Mouse (Mus musculus) limb, embryonic 13.5 days (tissue): ENCODE measurements at regions not wholly inside any gene's neighbourhood (a gene's known extent, or its start where the extent isn't known, plus 50 kb on each side); places are given as distances from the start of the nearest gene placed in this dataset.

ENCODE experiments used
- ATAC-seq: fragments of 200-750 bp; cut with Nextera tagmentation; 2 replicates; pipeline ENCODE4 v1.8.0; 2017; ENCODE audit warnings: low read depth, moderate number of reproducible peaks, moderate TSS enrichment; ENCODE audit not compliant: low FRiP score
- H3K27ac ChIP-seq: fragments of 300-500 bp; sonication (generic); 2 replicates; pipeline ENCODE4 v1.5.1; 2015; ENCODE audit warnings: inconsistent platforms, mild to moderate bottlenecking, moderate library complexity
- H3K27me3 ChIP-seq: fragments of 300-500 bp; sonication (generic); 2 replicates; pipeline ENCODE4 v1.6.1; 2015; ENCODE audit warnings: mild to moderate bottlenecking, inconsistent platforms
- H3K36me3 ChIP-seq: fragments of 300-500 bp; sonication (generic); 2 replicates; pipeline ENCODE4 v1.6.1; 2015; ENCODE audit warnings: inconsistent platforms, mild to moderate bottlenecking, moderate library complexity
- H3K4me1 ChIP-seq: fragments of 300-500 bp; sonication (generic); 2 replicates; pipeline ENCODE4 v1.6.1; 2015; ENCODE audit warnings: inconsistent platforms
- H3K4me2 ChIP-seq: fragments of 300-500 bp; sonication (generic); replicated peaks from 2 replicates; pipeline ENCODE4 v1.6.1; 2015; ENCODE audit warnings: inconsistent platforms, mild to moderate bottlenecking, moderate library complexity
- H3K4me3 ChIP-seq: fragments of 300-500 bp; sonication (generic); 2 replicates; pipeline ENCODE4 v1.5.1; 2015; ENCODE audit warnings: moderate library complexity, mild to moderate bottlenecking, inconsistent platforms
- H3K9ac ChIP-seq: fragments of 300-500 bp; sonication (generic); 2 replicates; pipeline ENCODE4 v1.6.1; 2015; ENCODE audit warnings: mild to moderate bottlenecking, inconsistent platforms
- H3K9me3 ChIP-seq: fragments of 300-500 bp; sonication (generic); 2 replicates; pipeline ENCODE4 v1.6.1; 2016; ENCODE audit warnings: inconsistent platforms
- WGBS: fragments of 180-500 bp; shearing (Covaris S2); methylation state at CpG from one replicate; pipeline ENCODE4 v1.1.7; 2015; 5-methylcytosine and 5-hydroxymethylcytosine counted together

DNA sequence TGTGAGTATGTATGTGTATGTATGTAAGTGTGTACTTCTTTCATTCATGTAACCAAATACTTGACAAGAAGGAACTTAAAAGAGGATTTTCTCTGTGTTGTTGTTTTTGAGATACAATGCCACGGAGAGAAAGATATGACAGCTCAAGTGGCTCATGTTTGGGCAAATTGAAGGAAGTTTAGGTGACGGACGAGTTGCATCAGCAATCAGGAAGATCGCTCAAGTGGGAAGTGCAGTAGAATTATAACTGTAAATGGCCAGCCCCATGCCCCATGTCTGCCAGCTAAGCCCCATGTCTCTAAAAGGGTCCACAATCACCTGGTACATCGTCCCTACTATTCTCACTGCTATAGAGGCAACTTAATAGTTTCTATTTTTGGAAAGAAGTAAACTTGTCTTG lies 896.6 kb upstream of the Lrrc6 start:
- H3K36me3 ChIP-seq = no peaks in the 10 kb centered on the region
- no peak overlapping the region for H3K9ac ChIP-seq
- no peaks in the 10 kb centered on the region for H3K4me1 ChIP-seq
- H3K9me3 ChIP-seq = no peaks in the 10 kb centered on the region
- H3K4me2 ChIP-seq = no peak overlapping the region
- no peak for ATAC-seq
- H3K4me3 ChIP-seq = no peak overlapping the region
- no peaks in the 10 kb centered on the region for H3K27me3 ChIP-seq
- no peak overlapping the region for H3K27ac ChIP-seq
- WGBS = 83% methylated on average over 5 of the region's 5 CpGs

DNA sequence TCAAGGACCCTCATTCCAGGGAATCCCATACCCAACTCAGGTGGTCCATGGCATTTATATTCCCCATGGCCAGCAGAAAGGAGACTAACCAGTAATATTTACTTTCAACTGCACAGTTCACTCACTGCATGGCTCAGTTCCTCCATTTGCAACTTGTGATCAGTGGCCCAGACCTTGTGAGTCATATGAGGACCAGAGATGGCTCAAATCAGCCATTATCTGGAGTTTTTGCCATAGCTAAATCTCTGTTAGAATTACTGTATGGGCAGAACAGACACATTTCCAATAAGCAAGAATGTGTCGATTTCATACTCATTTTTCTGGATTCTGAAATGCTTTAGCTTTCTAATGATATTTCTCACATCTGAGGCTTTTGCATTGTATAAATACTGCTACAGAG lies 894.4 kb upstream of the Lrrc6 start:
- no peak for ATAC-seq
- Histone ChIP-seq H3K27ac (no peak overlapping the region), H3K4me3 (no peak overlapping the region), H3K4me2 (no peak overlapping the region), H3K36me3 (no peaks in the 10 kb centered on the region), H3K27me3 (no peaks in the 10 kb centered on the region), H3K9me3 (no peaks in the 10 kb centered on the region), H3K4me1 (no peaks in the 10 kb centered on the region), H3K9ac (no peak overlapping the region)
- 90% methylated on average over 1 of the region's 1 CpGs for WGBS

GRCm38 (mm10) chr15:67391918-67392317 lies 891.2 kb upstream of the Lrrc6 start:
- Histone ChIP-seq H3K36me3 (no peaks in the 10 kb centered on the region), H3K27me3 (no peaks in the 10 kb centered on the region), H3K4me1 (no peaks in the 10 kb centered on the region), H3K4me3 (no peak overlapping the region), H3K9ac (no peak overlapping the region), H3K27ac (no peak overlapping the region), H3K4me2 (no peak overlapping the region), H3K9me3 (no peaks in the 10 kb centered on the region)
- 81% methylated on average over 5 of the region's 5 CpGs for WGBS
- ATAC-seq = no peak

DNA sequence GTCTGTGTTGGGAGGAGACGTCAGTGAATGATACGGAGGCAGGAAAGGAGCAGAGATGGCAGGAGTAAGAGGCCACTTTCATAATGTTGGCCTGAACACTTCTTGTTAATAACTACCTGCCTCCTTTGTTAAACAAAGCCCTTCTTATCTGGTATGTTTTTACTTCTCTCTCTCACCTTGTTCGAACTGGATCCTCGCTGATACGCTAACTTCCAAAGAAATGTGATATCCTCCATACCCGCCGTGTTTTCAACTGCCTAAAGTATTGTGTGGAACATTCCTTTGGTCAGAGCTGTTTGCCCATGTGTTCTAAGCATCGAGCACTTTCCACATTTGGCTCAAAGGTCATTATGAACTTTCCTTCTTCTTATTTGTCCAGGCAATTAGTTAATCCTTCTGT lies 887.8 kb upstream of the Lrrc6 start:
- no peaks in the 10 kb centered on the region for H3K27me3 ChIP-seq
- H3K27ac ChIP-seq = no peak overlapping the region
- H3K4me1 ChIP-seq = no peaks in the 10 kb centered on the region
- H3K4me2 ChIP-seq = no peak overlapping the region
- no peaks in the 10 kb centered on the region for H3K9me3 ChIP-seq
- 69% methylated on average over 8 of the region's 8 CpGs for WGBS
- no peaks in the 10 kb centered on the region for H3K36me3 ChIP-seq
- no peak overlapping the region for H3K9ac ChIP-seq
- no peak overlapping the region for H3K4me3 ChIP-seq
- no peak for ATAC-seq

DNA sequence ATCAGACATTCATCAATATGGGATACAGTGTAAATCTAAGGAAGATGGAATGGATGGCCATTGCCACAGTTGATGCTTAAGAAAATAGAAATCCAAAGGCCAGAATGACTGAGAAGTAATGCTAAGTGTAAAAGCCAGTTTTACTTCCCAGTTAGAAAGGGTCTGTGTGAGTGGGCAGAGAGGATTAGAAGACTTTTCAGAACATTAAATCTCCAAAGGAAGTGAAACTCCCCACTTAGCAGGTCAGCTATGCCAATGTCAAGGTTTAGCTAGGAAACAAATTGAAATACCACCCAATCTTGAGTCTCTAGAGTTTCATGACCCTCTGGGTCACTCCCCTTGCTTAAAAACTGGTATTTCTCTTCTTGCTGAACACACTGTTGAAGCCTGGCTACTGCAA lies 886.2 kb upstream of the Lrrc6 start:
- H3K27me3 ChIP-seq = no peaks in the 10 kb centered on the region
- ATAC-seq = no peak
- no peak overlapping the region for H3K4me3 ChIP-seq
- H3K9me3 ChIP-seq = no peaks in the 10 kb centered on the region
- H3K4me2 ChIP-seq = no peak overlapping the region
- H3K27ac ChIP-seq = no peak overlapping the region
- no peaks in the 10 kb centered on the region for H3K4me1 ChIP-seq
- no peak overlapping the region for H3K9ac ChIP-seq
- H3K36me3 ChIP-seq = no peaks in the 10 kb centered on the region

DNA sequence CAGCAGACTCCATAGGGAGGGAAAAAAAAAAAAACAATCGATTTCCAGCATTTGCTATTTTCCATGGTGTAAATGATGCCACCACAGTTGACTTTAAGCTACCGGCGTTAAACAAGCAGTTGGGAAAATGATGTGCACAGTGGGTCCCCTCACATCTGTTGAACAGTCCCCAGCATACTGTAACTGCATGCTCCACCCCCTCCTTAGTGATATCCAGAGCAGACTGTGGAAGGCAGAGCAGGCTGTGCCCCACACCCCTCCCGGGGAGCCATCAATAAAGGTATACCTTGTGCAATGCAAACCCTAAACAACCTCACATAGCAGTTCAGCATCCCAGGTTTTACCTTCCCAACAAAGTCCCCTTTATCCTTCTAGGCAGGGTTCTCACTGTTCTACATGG lies 872.9 kb upstream of the Lrrc6 start:
- WGBS = 38% methylated on average over 4 of the region's 4 CpGs
- no peak overlapping the region for H3K9ac ChIP-seq
- peaks cover 9% of the 10 kb centered on the region for H3K4me1 ChIP-seq
- no peak overlapping the region for H3K4me2 ChIP-seq
- no peak for ATAC-seq
- no peak overlapping the region for H3K27ac ChIP-seq
- H3K27me3 ChIP-seq = no peaks in the 10 kb centered on the region
- H3K36me3 ChIP-seq = no peaks in the 10 kb centered on the region
- H3K4me3 ChIP-seq = no peak overlapping the region
- H3K9me3 ChIP-seq = no peaks in the 10 kb centered on the region

- no peak overlapping the region for H3K27ac ChIP-seq
- H3K4me3 ChIP-seq = no peak overlapping the region
- H3K36me3 ChIP-seq = no peaks in the 10 kb centered on the region
- no peak overlapping the region for H3K4me2 ChIP-seq
- peaks cover 9% of the 10 kb centered on the region for H3K4me1 ChIP-seq
- H3K9me3 ChIP-seq = no peaks in the 10 kb centered on the region
- H3K9ac ChIP-seq = no peak overlapping the region
- no peak; the same call in 1 of the 2 replicates for ATAC-seq
- H3K27me3 ChIP-seq = no peaks in the 10 kb centered on the region
- WGBS = 47% methylated on average over 8 of the region's 8 CpGs
Measured at GRCm38 (mm10) chr15:67373030-67373429, 872.3 kb upstream of the Lrrc6 start.

DNA sequence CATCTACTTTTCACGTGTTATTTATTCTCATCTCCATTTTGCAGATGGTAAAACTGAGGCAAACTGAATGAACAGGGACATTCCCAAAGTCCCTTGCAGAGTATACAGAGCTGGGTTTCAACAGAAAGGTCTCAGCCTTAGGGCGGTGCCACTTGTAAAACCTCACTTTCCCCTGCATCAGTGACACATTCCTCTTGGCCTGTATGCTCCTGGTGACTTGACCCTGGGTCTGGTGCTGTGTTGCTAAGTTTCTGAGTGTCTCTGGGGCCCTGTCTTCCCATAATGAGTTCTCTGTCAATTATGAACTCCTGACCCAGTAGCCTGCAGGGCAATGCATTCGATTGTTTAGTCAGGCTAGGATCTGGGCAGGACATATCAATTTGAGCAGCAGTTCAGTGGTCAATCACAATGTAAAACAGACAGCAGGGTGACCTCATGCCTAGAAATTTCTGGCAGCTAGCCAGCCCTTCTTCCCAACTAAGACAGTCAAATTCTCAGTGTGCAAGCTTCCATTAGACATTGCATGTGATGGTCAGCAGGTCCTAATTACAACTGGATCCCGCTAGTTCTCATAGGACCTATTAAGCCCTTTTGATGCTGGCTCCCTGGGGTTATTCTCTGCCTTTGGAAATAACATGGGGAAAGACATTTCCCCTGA lies 863.5 kb upstream of the Lrrc6 start:
- Histone ChIP-seq H3K27ac (no peak overlapping the region; the same call in 1 of the 2 replicates), H3K9me3 (no peaks in the 10 kb centered on the region), H3K4me1 (peaks cover 27% of the 10 kb centered on the region), H3K27me3 (no peaks in the 10 kb centered on the region), H3K4me2 (no peak overlapping the region), H3K4me3 (no peak overlapping the region), H3K9ac (no peak overlapping the region), H3K36me3 (no peaks in the 10 kb centered on the region)
- ATAC-seq = peak; percentile 31; the same call in 1 of the 2 replicates
- 58% methylated on average over 4 of the region's 4 CpGs for WGBS

DNA sequence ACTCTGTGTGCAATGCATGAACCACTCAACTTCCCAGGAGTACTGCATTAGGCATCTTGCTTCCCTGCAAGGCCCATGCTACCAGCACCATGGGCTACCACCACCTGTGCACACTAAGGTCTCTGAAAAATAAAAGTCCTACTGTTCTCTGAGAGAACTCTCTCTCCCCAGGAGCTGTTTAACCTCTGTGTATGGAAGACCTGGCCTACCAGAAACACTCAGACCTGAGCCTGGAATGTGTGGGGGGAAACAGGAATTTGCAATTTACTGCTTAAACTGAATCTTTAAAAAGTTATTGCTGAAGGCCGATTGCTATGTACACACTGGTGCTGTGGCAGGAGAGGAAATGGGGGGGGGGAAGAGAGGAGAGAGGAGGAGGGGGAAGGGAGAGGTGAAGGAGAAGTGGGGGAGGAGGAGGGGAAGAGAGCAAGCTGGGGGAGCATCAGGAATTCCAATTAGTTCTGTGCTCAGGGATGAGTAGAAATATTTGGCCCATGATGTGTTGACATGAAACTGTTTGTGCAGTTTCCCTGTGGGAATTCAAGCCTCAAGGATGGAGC lies 860.4 kb upstream of the Lrrc6 start:
- no peaks in the 10 kb centered on the region for H3K36me3 ChIP-seq
- no peak overlapping the region for H3K4me2 ChIP-seq
- ATAC-seq = peak; percentile 74
- H3K4me3 ChIP-seq = no peak overlapping the region
- no peaks in the 10 kb centered on the region for H3K27me3 ChIP-seq
- no peaks in the 10 kb centered on the region for H3K9me3 ChIP-seq
- peaks cover 35% of the 10 kb centered on the region for H3K4me1 ChIP-seq
- H3K9ac ChIP-seq = no peak overlapping the region
- peak overlapping the region; percentile 79 for H3K27ac ChIP-seq
- WGBS = 0% methylated on average over 1 of the region's 1 CpGs

- 81% methylated on average over 3 of the region's 3 CpGs for WGBS
- Histone ChIP-seq H3K4me1 (peaks cover 27% of the 10 kb centered on the region), H3K4me2 (no peak overlapping the region), H3K27me3 (no peaks in the 10 kb centered on the region), H3K4me3 (no peak overlapping the region), H3K9me3 (no peaks in the 10 kb centered on the region), H3K9ac (no peak overlapping the region), H3K36me3 (no peaks in the 10 kb centered on the region), H3K27ac (no peak overlapping the region)
- ATAC-seq = no peak
Measured at GRCm38 (mm10) chr15:67357867-67358266, 857.2 kb upstream of the Lrrc6 start.

DNA sequence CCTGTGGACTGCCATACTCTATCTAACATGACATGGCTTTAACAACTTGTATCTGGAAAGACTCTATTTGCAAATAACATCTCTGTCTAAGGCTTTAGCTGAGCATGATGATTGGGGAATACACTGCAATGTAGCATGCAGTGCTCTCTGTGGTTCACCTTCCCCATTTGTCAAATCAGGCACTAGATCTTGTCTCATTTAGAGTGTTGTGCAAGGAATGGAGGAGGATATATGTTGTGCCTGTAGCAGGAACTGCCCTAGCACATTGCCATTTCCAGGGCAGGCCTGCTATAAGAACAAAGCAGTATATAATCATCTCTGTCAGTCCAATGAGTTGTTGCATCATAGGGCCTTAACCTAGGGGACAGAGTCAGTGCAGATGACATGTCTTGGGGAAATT lies 854.6 kb upstream of the Lrrc6 start:
- Histone ChIP-seq H3K9ac (no peak overlapping the region), H3K4me2 (no peak overlapping the region), H3K36me3 (no peaks in the 10 kb centered on the region), H3K27ac (no peak overlapping the region), H3K9me3 (no peaks in the 10 kb centered on the region), H3K4me1 (peaks cover 15% of the 10 kb centered on the region), H3K4me3 (no peak overlapping the region), H3K27me3 (no peaks in the 10 kb centered on the region)
- no peak for ATAC-seq

DNA sequence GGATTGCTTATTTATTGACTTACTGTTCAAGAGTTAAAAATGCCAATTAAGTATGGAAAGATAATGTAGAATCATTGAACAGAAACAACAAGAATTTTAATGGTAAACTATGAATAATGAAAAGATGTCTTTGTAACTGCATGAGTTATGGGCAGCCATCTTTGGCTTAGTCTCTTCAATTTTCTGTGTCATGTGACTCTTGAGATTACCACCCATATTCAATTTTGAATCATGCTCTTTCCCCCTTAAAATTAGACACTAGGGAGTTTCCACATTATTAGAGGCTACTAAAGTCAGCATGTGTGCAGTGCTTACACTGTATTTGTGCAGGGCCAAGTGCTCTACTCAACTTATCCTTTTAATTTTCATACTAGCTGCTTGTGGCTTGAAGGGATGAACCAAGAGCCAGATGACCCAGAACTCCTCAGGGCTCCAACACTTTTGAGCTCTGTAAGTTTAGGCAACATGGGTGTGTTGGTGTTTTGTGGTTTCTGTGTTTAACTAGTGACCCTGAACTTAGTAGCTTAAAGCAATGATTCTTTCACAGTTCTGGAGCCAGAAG lies 854.0 kb upstream of the Lrrc6 start:
- Histone ChIP-seq H3K9me3 (no peaks in the 10 kb centered on the region), H3K36me3 (no peaks in the 10 kb centered on the region), H3K27ac (no peak overlapping the region), H3K9ac (no peak overlapping the region), H3K27me3 (no peaks in the 10 kb centered on the region), H3K4me2 (no peak overlapping the region), H3K4me3 (no peak overlapping the region), H3K4me1 (peaks cover 10% of the 10 kb centered on the region; the same call in 1 of the 2 replicates)
- ATAC-seq = no peak

DNA sequence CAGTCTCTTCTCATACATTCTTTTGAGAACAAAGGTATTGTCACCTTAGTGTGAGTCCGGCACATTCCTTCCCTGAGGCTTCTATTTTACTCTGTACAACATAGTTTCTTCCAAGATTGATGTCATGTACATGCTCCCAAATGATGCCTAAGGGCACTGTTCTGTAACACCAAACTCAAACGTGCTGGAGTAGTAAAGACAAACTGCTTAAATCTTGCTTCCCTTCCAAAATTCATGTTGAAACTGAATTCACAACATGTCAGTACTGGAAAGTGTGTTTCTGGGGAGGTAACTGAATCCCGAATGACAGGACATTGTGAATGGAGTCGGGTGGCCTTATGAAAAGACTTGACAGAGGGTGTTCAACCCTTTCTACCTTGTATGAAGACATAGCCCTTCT lies 848.8 kb upstream of the Lrrc6 start:
- H3K9me3 ChIP-seq = no peaks in the 10 kb centered on the region
- no peaks in the 10 kb centered on the region for H3K4me1 ChIP-seq
- H3K9ac ChIP-seq = no peak overlapping the region
- 74% methylated on average over 4 of the region's 4 CpGs for WGBS
- no peak for ATAC-seq
- H3K27me3 ChIP-seq = no peaks in the 10 kb centered on the region
- H3K27ac ChIP-seq = no peak overlapping the region
- H3K36me3 ChIP-seq = no peaks in the 10 kb centered on the region
- no peak overlapping the region for H3K4me2 ChIP-seq
- no peak overlapping the region for H3K4me3 ChIP-seq
